Mouse (Mus musculus) embryonic fibroblast, embryonic 13.5 days (primary cell): ENCODE measurements around the gene Carmil3.

Source experiments
- CTCF ChIP-seq: IDR thresholded peaks from 2 replicates; pipeline ENCODE4 v1.5.1; 2011; ENCODE audit warnings: mild to moderate bottlenecking, control low read depth, low read length, moderate library complexity, borderline replicate concordance; ENCODE audit not compliant: insufficient read depth
- POLR2A ChIP-seq: IDR thresholded peaks from 2 replicates; pipeline ENCODE4 v1.6.1; 2011; ENCODE audit warnings: low read depth, mild to moderate bottlenecking, control low read depth, low read length, moderate library complexity

DNA sequence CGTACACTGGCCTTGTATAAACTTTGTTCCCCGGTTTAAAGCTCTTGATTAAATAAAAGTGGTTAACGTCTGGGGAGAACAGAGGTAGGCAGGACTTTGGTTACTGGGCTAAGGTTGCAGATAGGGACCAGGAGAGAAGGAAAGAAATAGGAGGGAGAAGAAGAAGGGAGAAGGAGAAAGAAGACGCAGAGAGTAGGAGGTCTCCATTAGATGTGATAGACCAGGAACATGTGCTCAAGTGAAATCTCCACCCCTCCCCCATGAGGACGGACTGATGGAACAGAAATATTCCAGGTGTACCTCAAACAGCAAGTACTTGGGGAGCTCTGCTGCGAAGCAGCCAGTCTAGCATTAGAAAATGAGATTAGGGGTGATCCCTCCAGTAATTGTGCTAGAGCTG, 20.6 kb upstream of the Carmil3 start:
- TF ChIP-seq CTCF = no peak
- TF ChIP-seq POLR2A = no peak
